Mouse (Mus musculus): ENCODE results near the gene Crlf3.

The Crlf3 gene

GRCm38 (mm10) chr11:80080826-80081728 is at the start of gene Crlf3:
Gene Crlf3, minus strand, starts transcription at chr11:80080991.
- WGBS: 5% methylated on average over 55 of the region's 55 CpGs

GRCm38 (mm10) chr11:80116411-80116810 is 35.6 kb upstream of the Crlf3 start:
- WGBS: 69% methylated on average over 1 of the region's 1 CpGs

DNA sequence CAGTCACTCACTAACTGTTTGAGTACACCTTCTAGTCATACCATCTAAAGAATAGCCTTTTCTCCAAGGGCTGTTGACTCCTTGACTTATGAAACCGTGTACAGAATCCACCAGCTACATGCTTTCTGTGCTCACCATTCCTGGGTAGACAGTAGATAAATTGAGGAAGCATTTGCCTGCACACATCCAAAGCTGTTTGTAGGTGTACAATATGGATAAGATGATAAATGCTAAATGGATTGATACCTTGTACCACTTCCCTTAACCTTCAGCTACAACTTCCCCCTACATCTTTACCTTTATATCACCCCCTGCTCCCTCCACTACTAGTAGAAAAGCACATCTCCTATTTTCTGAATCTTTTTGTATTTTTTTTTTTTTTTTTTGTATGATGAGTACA is 23.6 kb upstream of the Crlf3 start:
- 84% methylated on average over 1 of the region's 1 CpGs for WGBS

DNA sequence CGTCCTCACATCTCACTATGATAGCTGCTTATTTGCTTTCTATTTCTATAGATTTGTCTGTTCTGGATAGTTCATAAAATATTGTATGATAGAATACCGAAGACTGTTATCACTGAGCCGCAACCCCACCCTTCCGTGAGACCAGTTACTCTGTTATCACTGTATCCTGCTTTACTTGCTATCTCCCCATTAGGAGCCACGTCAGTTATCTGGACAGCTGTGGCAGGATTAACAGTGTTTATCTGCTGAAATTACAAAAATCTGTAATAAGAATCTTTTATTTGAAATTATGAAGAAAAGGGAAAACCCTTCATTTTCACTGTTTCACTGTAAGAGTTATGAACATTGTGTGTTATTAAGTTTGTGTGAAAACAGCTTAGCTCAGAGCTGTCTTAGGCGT is 20.5 kb upstream of the Crlf3 start:
- 94% methylated on average over 6 of the region's 6 CpGs for WGBS

GRCm38 (mm10) chr11:80098444-80099056 is 17.8 kb upstream of the Crlf3 start:
- 92% methylated on average over 3 of the region's 3 CpGs for WGBS

GRCm38 (mm10) chr11:80090555-80091164 is 9.9 kb upstream of the Crlf3 start:
- WGBS: 41% methylated on average over 3 of the region's 3 CpGs

GRCm38 (mm10) chr11:80089817-80090214 is 9.0 kb upstream of the Crlf3 start:
- whole genome bisulfite sequencing: 1% methylated on average over 14 of the region's 14 CpGs

DNA sequence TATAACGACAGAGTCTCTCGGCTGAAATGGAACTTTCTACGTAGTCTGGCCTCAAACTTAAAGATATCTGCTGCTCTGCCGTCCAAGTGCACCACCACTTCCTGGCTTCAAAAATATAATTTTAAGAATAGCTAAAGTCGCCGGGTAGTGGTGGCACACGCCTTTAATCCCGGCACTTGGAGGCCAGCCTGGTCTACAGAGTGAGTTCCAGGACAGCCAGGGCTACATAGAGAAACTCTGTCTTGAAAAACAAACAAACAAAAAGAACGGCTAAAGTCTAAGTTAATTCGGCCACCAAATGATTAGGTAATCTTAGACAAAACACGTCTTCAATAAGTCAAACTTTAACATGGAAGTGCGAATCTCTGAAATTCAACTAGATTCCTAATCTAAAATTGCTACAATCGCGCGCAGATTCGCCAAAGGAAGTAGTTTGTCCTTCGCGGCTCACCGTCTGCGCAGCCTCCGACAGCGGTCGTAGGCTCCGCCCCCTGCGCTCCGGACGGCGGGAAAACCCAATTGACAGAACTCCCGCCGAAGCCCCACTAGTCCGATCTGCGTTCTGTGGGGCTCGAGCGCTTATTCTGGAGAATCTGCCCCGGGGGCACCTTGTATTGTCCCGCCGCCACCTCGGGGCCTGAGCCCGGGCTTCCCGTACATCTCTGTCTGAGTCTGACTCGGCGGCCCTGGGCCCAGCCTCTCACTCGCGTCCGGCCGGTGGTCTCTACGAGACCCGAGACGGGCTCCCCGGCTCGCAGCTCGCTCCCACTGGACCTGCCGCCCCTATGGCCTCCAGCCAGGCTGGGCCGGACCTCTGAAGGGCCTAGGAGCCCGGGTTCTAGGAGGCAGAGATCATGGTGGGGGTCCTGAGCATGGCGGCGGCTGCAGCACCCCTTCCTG is 8.4 kb upstream of the Crlf3 start, which contains the start of gene Atad5:
Gene Atad5, plus strand, starts transcription at position 484 of the 900 bp plus-strand sequence.
- 4% methylated on average over 57 of the region's 57 CpGs for WGBS

- 11% methylated on average over 5 of the region's 5 CpGs for WGBS
Observed at GRCm38 (mm10) chr11:80086844-80087243, 6.1 kb upstream of the Crlf3 start.

DNA sequence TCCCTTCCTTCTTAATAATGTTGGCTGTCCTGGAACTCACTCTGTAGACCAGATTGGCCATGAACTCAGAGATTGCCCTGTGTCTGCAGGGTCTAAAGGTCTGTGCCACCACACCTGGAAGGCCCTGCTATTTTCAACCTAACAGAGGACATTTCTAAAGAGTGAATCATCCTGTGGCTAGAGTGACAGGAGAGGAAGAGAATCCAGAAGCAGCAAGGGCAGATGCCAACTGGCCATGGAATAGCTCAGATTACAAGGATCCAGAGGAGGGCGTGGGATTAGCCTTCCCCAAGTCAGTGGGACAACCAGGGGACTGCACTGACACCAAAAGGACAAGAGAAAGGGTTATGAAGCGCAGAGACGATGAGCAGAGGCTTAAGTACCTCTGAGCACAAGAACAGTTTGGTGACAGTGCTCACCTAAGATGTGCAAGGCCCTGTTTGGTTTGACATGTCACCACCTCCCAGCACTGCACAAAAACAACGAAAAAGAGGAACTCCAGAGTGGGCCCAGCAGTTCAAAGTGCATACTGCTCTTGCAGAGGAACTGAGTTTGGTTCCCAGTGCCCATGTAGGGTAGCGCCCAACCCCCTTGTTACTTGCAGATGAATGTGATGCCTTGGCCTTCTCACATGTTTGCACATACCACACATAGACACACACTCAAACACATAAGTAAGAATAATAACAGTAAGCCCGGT is 4.7 kb upstream of the Crlf3 start:
- WGBS: 87% methylated on average over 6 of the region's 6 CpGs

DNA sequence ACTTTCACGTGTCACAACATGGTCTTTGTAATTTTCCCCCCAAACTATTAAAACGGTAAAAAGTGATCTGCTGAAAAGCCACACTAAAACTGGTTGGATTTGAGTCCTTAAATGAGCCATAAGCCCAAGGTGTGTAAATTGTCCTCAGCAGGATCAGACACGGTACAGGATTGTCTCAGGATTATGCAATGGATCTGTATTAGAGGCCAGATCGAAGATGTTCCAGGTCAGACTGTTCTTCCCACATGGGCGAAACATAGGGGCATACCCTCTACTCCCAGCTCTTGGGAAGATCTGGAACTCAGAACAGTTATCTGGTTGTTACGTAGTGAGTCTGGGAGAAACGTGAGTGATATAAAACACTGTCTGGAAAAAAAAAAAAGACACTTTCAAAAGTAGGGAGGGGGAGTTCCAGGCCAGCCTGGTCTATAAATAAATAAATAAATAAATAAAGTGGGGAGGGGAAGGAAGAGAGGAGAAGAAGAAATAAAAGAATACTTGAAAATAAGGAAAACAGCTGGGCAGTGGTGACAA is 1.1 kb upstream of the Crlf3 start:
- WGBS: 81% methylated on average over 7 of the region's 7 CpGs

DNA sequence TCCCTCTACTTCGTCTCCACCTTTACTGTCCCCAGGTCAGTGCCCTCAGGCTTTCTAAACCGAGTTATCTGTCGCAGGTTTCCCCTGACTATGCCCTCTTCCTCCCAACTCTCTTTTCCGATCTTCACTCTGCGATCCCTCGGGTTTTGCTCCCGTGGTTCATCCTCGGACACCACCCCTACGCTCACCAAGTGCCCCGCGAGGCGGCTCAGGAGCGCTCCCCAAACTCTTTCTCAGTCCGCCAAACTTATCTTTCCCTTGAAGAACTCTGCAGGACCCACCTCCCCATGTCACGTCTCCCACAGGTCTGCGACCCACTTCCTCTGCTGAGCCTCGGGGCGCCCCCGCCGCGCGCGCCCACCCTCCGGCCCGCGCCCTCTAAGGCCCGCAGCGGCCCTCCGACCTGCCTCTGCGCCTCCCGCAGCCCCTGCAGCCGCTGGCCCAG is 388 bp downstream of the Crlf3 start:
- under 1% methylated on average over 32 of the region's 32 CpGs for WGBS

DNA sequence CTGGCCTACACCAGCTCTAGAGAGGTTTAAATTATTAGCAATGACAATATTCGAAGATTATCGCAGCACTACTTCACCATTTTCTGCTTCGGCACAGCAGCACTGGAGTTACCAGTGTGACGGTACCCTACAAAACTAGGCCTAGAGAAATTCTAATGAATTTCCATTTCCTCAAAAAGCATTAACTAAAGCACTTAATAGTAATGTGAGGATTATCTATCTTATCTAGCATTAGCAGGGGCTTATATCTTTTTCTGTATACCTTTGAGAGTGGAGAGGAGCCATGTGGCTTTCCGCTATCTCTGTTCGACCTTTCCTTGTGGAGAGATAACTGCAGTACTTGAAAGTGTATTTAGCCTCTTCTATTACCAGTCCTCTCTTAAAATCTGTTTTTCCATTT is 1.0 kb downstream of the Crlf3 start:
- WGBS: 76% methylated on average over 6 of the region's 6 CpGs

- WGBS: 65% methylated on average over 1 of the region's 1 CpGs
Observed at GRCm38 (mm10) chr11:80078831-80079230, 2.0 kb downstream of the Crlf3 start.

- 66% methylated on average over 14 of the region's 14 CpGs for WGBS
Observed at GRCm38 (mm10) chr11:80077784-80078545, 2.8 kb downstream of the Crlf3 start.

DNA sequence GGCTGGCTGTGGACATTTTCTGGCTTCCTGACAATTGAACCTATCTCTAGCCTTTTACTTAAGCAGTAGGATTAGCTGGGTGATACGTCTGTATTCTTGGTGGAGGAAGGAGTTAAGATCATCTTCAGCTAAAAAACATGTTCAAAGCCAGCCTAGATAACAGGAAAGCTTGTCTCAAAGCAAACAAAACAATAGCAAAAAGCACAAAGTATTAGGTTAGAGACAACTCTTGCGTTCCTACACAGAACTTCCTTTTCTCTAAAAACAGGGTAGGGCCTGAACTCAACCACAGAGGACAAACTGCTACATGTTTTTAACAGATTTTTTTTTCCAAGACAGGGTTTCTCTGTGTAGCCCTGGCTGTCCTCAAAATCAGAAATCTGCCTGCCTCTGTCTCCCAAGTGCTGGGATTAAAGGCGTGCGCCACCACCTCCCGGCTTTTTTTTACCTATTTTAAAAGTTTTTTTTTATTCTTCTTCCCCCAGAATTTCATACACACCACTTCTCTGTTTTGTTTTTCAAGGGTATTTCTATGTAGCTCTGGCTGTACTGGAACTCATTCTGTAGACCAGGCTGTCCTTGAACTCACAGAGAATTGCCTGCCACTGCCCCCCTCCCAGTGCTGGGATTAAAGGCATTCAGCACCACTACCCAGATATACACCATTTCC is 5.0 kb downstream of the Crlf3 start:
- WGBS: 94% methylated on average over 5 of the region's 5 CpGs

DNA sequence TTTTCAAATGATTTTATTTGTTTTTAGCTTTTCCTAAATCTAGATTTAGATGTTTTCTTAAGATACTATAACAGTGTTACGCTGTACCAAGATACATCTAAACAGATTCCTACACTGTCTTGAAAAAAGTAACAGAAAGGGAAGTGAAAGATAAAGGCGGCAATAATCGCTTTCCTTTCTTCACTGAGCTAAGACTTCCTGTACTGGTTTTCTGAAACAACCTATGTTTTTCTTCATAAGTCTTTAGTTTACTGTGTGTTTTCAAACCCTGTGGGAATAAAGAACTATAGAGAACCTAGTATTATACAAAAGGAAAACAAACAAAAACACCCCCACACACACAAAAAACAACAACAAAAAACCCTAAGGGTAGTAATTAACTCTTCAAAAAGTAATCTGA is 8.4 kb downstream of the Crlf3 start:
- 77% methylated on average over 3 of the region's 3 CpGs for WGBS

- over 99% methylated on average over 2 of the region's 2 CpGs for WGBS
Observed at GRCm38 (mm10) chr11:80071039-80071438, 9.8 kb downstream of the Crlf3 start.

GRCm38 (mm10) chr11:80069815-80070214 is 11.0 kb downstream of the Crlf3 start:
- WGBS: 48% methylated on average over 3 of the region's 3 CpGs
